Mouse (Mus musculus) lung, postnatal 0 days (tissue): ENCODE measurements around the gene Ifitm3.

ENCODE experiments used
- CTCF ChIP-seq: IDR thresholded peaks from 2 replicates; pipeline ENCODE4 v1.5.1; 2016; ENCODE audit warnings: antibody characterized with exemption, mild to moderate bottlenecking
- EP300 ChIP-seq: IDR thresholded peaks from 2 replicates; pipeline ENCODE4 v1.6.1; 2016; ENCODE audit warnings: antibody characterized with exemption, mild to moderate bottlenecking, control low read depth

DNA sequence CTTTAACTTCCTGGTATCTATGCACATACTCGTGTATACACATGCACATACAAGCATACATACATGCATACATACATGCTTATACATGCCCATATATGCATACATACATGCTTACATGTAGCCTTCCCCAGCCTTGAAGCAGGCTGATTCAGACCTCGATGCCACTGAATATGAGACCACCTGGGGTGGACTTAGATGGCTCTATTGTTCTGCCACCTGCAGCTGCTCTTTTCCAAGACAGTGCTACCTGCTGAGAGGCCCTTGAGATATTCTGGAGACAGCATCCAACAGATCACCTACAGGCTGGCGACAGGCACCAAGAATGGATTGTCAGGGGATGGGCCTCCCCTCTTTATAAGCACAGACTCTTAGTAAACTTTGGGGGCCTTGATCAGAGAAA, 19.8 kb upstream of the Ifitm3 start:
- TF ChIP-seq EP300 (no peak), CTCF (no peak)
